Mouse (Mus musculus) myocyte (in vitro differentiated cells): ENCODE data around the gene Cox5a. TPM values are rescaled to one million over a fixed set of nuclear protein-coding genes. Genes with fewer than 3 reads are reported as not detected.

ENCODE experiments used
- H3K27me3 ChIP-seq: one replicate; pipeline ENCODE4 v1.6.1; 2011; ENCODE audit not compliant: control insufficient read depth, insufficient read depth, insufficient read length
- H3K36me3 ChIP-seq: one replicate; pipeline ENCODE4 v1.6.1; 2011; ENCODE audit not compliant: control insufficient read depth, insufficient read depth
- H3K4me2 ChIP-seq: one replicate; pipeline ENCODE4 v1.6.1; 2011; ENCODE audit warnings: low read depth, control low read depth
- H3K4me3 ChIP-seq: one replicate; pipeline ENCODE4 v1.5.1; 2011; ENCODE audit warnings: mild to moderate bottlenecking, control low read depth, moderate library complexity
- H3K79me2 ChIP-seq: one replicate; pipeline ENCODE4 v1.6.1; 2011; ENCODE audit not compliant: control insufficient read depth, insufficient read depth
- H3ac ChIP-seq: one replicate; pipeline ENCODE4 v1.6.1; 2011; ENCODE audit not compliant: control insufficient read depth, insufficient read length
- CEBPB ChIP-seq: IDR thresholded peaks from 2 replicates; pipeline ENCODE4 v1.6.1; 2011; ENCODE audit warnings: mild to moderate bottlenecking, moderate library complexity; ENCODE audit not compliant: poor library complexity, insufficient read depth, severe bottlenecking
- E2F4 ChIP-seq: IDR thresholded peaks from one replicate; pipeline ENCODE4 v1.6.1; 2011; ENCODE audit warnings: mild to moderate bottlenecking, control low read depth, moderate library complexity; ENCODE audit not compliant: insufficient read depth
- MAX ChIP-seq: IDR thresholded peaks from one replicate; pipeline ENCODE4 v1.6.1; 2011; ENCODE audit warnings: low read depth, mild to moderate bottlenecking, control low read depth
- MYOD1 ChIP-seq, 3 experiments: IDR thresholded peaks; one replicate each; pipeline ENCODE4 v1.6.1; 2011; ENCODE audit warnings: control low read depth in 2 of 3, low read depth in 2 of 3, mild to moderate bottlenecking in 2 of 3, moderate library complexity in 1 of 3; ENCODE audit not compliant: insufficient read length in 2 of 3, control insufficient read depth in 1 of 3
- MYOG ChIP-seq, 3 experiments: IDR thresholded peaks; one replicate each; pipeline ENCODE4 v1.6.1; 2011; ENCODE audit warnings: control low read depth in 2 of 3, low read depth in 2 of 3, mild to moderate bottlenecking in 2 of 3; ENCODE audit not compliant: insufficient read length in 2 of 3, control insufficient read depth in 1 of 3, insufficient read depth in 1 of 3
- POLR2A ChIP-seq: IDR thresholded peaks from one replicate; pipeline ENCODE4 v1.6.1; 2011; ENCODE audit warnings: low read depth, mild to moderate bottlenecking, control low read depth, moderate library complexity; ENCODE audit not compliant: insufficient read length
- POLR2AphosphoS2 ChIP-seq: IDR thresholded peaks from one replicate; pipeline ENCODE4 v1.6.1; 2011; ENCODE audit warnings: low read depth, control low read depth; ENCODE audit not compliant: insufficient read length
- REST ChIP-seq: IDR thresholded peaks from one replicate; pipeline ENCODE4 v1.6.1; 2011; ENCODE audit warnings: mild to moderate bottlenecking, control low read depth, moderate library complexity; ENCODE audit not compliant: insufficient read depth, insufficient read length
- SRF ChIP-seq: IDR thresholded peaks from one replicate; pipeline ENCODE4 v1.6.1; 2011; ENCODE audit warnings: low read depth; ENCODE audit not compliant: control insufficient read depth, insufficient read length
- TCF12 ChIP-seq: IDR thresholded peaks from one replicate; pipeline ENCODE4 v1.6.1; 2011; ENCODE audit warnings: mild to moderate bottlenecking, control low read depth; ENCODE audit not compliant: poor library complexity, insufficient read depth, severe bottlenecking
- TCF3 ChIP-seq: IDR thresholded peaks from one replicate; pipeline ENCODE4 v1.6.1; 2011; ENCODE audit warnings: low read depth, control low read depth; ENCODE audit not compliant: insufficient read length
- USF1 ChIP-seq: IDR thresholded peaks from one replicate; pipeline ENCODE4 v1.6.1; 2011; ENCODE audit warnings: low read depth, mild to moderate bottlenecking, control low read depth, moderate library complexity
- polyA plus RNA-seq: library from polyadenylated mRNA; unstranded; fragments of >200 nt; fragmentation: generic; extraction: Trizol; gene quantifications from one replicate; pipeline ENCODE4 v1.2.1, GENCODE M21; 2012; ENCODE audit warnings: missing spikeins

Gene Cox5a
- polyA plus RNA-seq, 1 experiment, result 780 TPM

GRCm38 (mm10) chr9:57520375-57521055 is 559 bp upstream of the Cox5a start:
- Histone ChIP-seq H3K27me3 (no peaks in the 10 kb centered on the region), H3K36me3 (no peaks in the 10 kb centered on the region), H3K4me3 (peak overlapping the region; percentile 79), H3K4me2 (peak overlapping the region; percentile 68), H3ac (peak overlapping the region; percentile 98), H3K79me2 (peaks cover 40% of the 10 kb centered on the region)
- TF ChIP-seq REST, result no peak
- TF ChIP-seq CEBPB, result 0 out of 2 replicates have a peak, but pooled peaks have one; percentile 8
- peak; percentile 59 for TF ChIP-seq USF1

- no peaks in the 10 kb centered on the region for H3K27me3 ChIP-seq
- no peaks in the 10 kb centered on the region for H3K36me3 ChIP-seq
- H3ac ChIP-seq, result peak overlapping the region; percentile 98
- peak overlapping the region; percentile 79 for H3K4me3 ChIP-seq
- peak overlapping the region; percentile 87 for H3K4me2 ChIP-seq
- TF ChIP-seq E2F4 (no peak), REST (no peak), TCF3 (no peak), SRF (no peak), MYOD1 (IDR thresholded peaks at IDR 0.05; ENCODE audit: control insufficient read depth in 1 of 3, insufficient read length in 2 of 3, low read depth in 2 of 3) (no peak), MAX (no peak), TCF12 (no peak), USF1 (no peak), MYOG (IDR thresholded peaks at IDR 0.05; ENCODE audit: control insufficient read depth in 1 of 3, insufficient read depth in 1 of 3, insufficient read length in 2 of 3, low read depth in 2 of 3) (no peak), POLR2A (no peak), CEBPB (no peak), POLR2AphosphoS2 (no peak)
- peaks cover 57% of the 10 kb centered on the region for H3K79me2 ChIP-seq
Measured at GRCm38 (mm10) chr9:57522114-57522860, 1.2 kb downstream of the Cox5a start.

DNA sequence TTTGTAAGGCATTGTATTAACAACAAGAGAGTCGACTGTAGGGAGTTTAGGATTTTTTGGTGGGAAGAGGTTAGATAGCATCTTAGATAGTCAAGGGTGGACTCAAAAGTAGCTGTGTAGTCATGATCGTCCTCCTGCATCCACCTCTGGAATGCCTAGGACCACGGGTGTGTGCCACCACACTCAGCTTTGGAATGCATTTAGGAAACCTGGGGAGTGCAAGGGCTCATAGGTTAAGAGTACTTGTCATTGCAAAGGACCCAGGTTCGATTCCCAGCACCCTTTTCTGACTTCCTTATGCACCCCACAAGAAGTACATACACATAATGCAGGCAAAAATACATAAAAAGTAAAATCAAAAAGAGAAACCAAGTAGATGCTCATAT is 1.8 kb downstream of the Cox5a start:
- Histone ChIP-seq H3K27me3 (no peaks in the 10 kb centered on the region), H3K4me2 (peak overlapping the region; percentile 87), H3K36me3 (no peaks in the 10 kb centered on the region), H3K4me3 (peak overlapping the region; percentile 79), H3ac (no peak overlapping the region), H3K79me2 (peaks cover 63% of the 10 kb centered on the region)
- no peak for TF ChIP-seq POLR2A
- TF ChIP-seq REST, result no peak
- no peak for TF ChIP-seq MYOG (IDR thresholded peaks at IDR 0.05; ENCODE audit: control insufficient read depth in 1 of 3, insufficient read depth in 1 of 3, insufficient read length in 2 of 3, low read depth in 2 of 3)
- no peak for TF ChIP-seq CEBPB
- no peak for TF ChIP-seq E2F4
- TF ChIP-seq MYOD1 (IDR thresholded peaks at IDR 0.05; ENCODE audit: control insufficient read depth in 1 of 3, insufficient read length in 2 of 3, low read depth in 2 of 3), result no peak
- no peak for TF ChIP-seq USF1
- TF ChIP-seq POLR2AphosphoS2, result no peak
- no peak for TF ChIP-seq TCF3
- TF ChIP-seq TCF12, result no peak
- no peak for TF ChIP-seq MAX

GRCm38 (mm10) chr9:57523754-57524153 is 2.7 kb downstream of the Cox5a start:
- H3K36me3 ChIP-seq, result peaks cover 3% of the 10 kb centered on the region
- H3K79me2 ChIP-seq, result peaks cover 72% of the 10 kb centered on the region
- no peaks in the 10 kb centered on the region for H3K27me3 ChIP-seq
- no peak overlapping the region for H3ac ChIP-seq
- peak overlapping the region; percentile 87 for H3K4me2 ChIP-seq
- TF ChIP-seq POLR2A, result no peak
- no peak for TF ChIP-seq TCF3
- TF ChIP-seq POLR2AphosphoS2, result no peak
- no peak for TF ChIP-seq USF1
- no peak for TF ChIP-seq TCF12
- no peak for TF ChIP-seq REST
- TF ChIP-seq MYOG (IDR thresholded peaks at IDR 0.05; ENCODE audit: control insufficient read depth in 1 of 3, insufficient read depth in 1 of 3, insufficient read length in 2 of 3, low read depth in 2 of 3), result no peak
- no peak for TF ChIP-seq CEBPB
- TF ChIP-seq MAX, result no peak
- no peak for TF ChIP-seq E2F4
- no peak for TF ChIP-seq MYOD1 (IDR thresholded peaks at IDR 0.05; ENCODE audit: control insufficient read depth in 1 of 3, insufficient read length in 2 of 3, low read depth in 2 of 3)
- TF ChIP-seq SRF, result no peak
- H3K4me3 ChIP-seq, result no peak overlapping the region
